Mouse (Mus musculus) hindbrain, embryonic 11.5 days (tissue): ENCODE data around the gene Gm44511. TPM values are rescaled to one million over a fixed set of nuclear protein-coding genes. Genes with fewer than 3 reads are reported as not detected.

Source experiments
- ATAC-seq: fragments of 200-750 bp; cut with Nextera tagmentation; 2 replicates; pipeline ENCODE4 v1.8.0; 2017; ENCODE audit warnings: mild to moderate bottlenecking, moderate TSS enrichment, moderate library complexity; ENCODE audit not compliant: low FRiP score
- DNase-seq: peaks from one replicate; pipeline ENCODE4 v3.0.0-alpha.2; 2015; ENCODE audit warnings: low spot score
- H3K27ac ChIP-seq: fragments of 300-500 bp; sonication (generic); 2 replicates; pipeline ENCODE4 v1.5.1; 2014; ENCODE audit warnings: mild to moderate bottlenecking, low read depth, low read length
- H3K27me3 ChIP-seq: fragments of 300-500 bp; sonication (generic); 2 replicates; pipeline ENCODE4 v1.6.1; 2014; ENCODE audit warnings: mild to moderate bottlenecking, low read length, moderate library complexity, mixed read lengths; ENCODE audit not compliant: control insufficient read depth, insufficient read depth
- H3K36me3 ChIP-seq: fragments of 300-500 bp; sonication (generic); 2 replicates; pipeline ENCODE4 v1.6.1; 2014; ENCODE audit warnings: mild to moderate bottlenecking, low read length, moderate library complexity, mixed read lengths; ENCODE audit not compliant: control insufficient read depth, insufficient read depth
- H3K4me1 ChIP-seq: fragments of 300-500 bp; sonication (generic); replicated peaks from 2 replicates; pipeline ENCODE4 v1.6.1; 2014; ENCODE audit warnings: low read length, mixed read lengths; ENCODE audit not compliant: control insufficient read depth, insufficient read depth
- H3K4me2 ChIP-seq: fragments of 300-500 bp; sonication (generic); replicated peaks from 2 replicates; pipeline ENCODE4 v1.6.1; 2014; ENCODE audit warnings: mild to moderate bottlenecking, low read depth, low read length
- H3K4me3 ChIP-seq: fragments of 300-500 bp; sonication (generic); 2 replicates; pipeline ENCODE4 v1.5.1; 2014; ENCODE audit warnings: low read depth, low read length
- H3K9ac ChIP-seq: fragments of 300-500 bp; sonication (generic); 2 replicates; pipeline ENCODE4 v1.6.1; 2014; ENCODE audit warnings: low read depth, low read length
- H3K9me3 ChIP-seq: fragments of 300-500 bp; sonication (generic); 2 replicates; pipeline ENCODE4 v1.6.1; 2016; ENCODE audit warnings: low read length; ENCODE audit not compliant: control insufficient read depth
- WGBS: fragments of 180-500 bp; shearing (Covaris S2); extraction: QIAGEN DNeasy Blood & Tissue Kit; methylation state at CpG from one replicate; pipeline ENCODE4 v1.1.7; 2014; 5-methylcytosine and 5-hydroxymethylcytosine counted together
- polyA plus RNA-seq: library from polyadenylated mRNA; unstranded; fragments of >200 nt; fragmentation: Nextera tagmentation; extraction: Ambion mirVana; gene quantifications from 2 replicates; pipeline ENCODE4 v1.2.1, GENCODE M21; 2014

Gene Gm44511
- polyA plus RNA-seq, 1 experiment from 2014 or later, result not detected

- H3K9ac ChIP-seq, result peak overlapping the region; percentile 42
- 1% methylated on average over 14 of the region's 14 CpGs for WGBS
- ATAC-seq (peak; percentile 37; the same call in 1 of the 2 replicates), DNase-seq (peak; percentile 72)
- peak overlapping the region; percentile 29 for H3K4me2 ChIP-seq
- H3K27me3 ChIP-seq, result no peaks in the 10 kb centered on the region
- peak overlapping the region; percentile 8; the same call in 1 of the 2 replicates for H3K27ac ChIP-seq
- H3K9me3 ChIP-seq, result no peaks in the 10 kb centered on the region
- H3K4me1 ChIP-seq, result no peaks in the 10 kb centered on the region
- H3K4me3 ChIP-seq, result peak overlapping the region; percentile 66
- no peaks in the 10 kb centered on the region for H3K36me3 ChIP-seq
Observed at GRCm38 (mm10) chr6:128837454-128838341, 11.6 kb upstream of the Gm44511 start.

- DNase-seq (peak; percentile 9), ATAC-seq (no peak)
- H3K9me3 ChIP-seq, result no peaks in the 10 kb centered on the region
- no peak overlapping the region for H3K4me2 ChIP-seq
- no peaks in the 10 kb centered on the region for H3K27me3 ChIP-seq
- no peaks in the 10 kb centered on the region for H3K36me3 ChIP-seq
- no peak overlapping the region for H3K4me3 ChIP-seq
- 85% methylated on average over 6 of the region's 6 CpGs for WGBS
- H3K9ac ChIP-seq, result no peak overlapping the region
- H3K27ac ChIP-seq, result no peak overlapping the region
- H3K4me1 ChIP-seq, result no peaks in the 10 kb centered on the region
Observed at GRCm38 (mm10) chr6:128836955-128837334, 10.8 kb upstream of the Gm44511 start.

DNA sequence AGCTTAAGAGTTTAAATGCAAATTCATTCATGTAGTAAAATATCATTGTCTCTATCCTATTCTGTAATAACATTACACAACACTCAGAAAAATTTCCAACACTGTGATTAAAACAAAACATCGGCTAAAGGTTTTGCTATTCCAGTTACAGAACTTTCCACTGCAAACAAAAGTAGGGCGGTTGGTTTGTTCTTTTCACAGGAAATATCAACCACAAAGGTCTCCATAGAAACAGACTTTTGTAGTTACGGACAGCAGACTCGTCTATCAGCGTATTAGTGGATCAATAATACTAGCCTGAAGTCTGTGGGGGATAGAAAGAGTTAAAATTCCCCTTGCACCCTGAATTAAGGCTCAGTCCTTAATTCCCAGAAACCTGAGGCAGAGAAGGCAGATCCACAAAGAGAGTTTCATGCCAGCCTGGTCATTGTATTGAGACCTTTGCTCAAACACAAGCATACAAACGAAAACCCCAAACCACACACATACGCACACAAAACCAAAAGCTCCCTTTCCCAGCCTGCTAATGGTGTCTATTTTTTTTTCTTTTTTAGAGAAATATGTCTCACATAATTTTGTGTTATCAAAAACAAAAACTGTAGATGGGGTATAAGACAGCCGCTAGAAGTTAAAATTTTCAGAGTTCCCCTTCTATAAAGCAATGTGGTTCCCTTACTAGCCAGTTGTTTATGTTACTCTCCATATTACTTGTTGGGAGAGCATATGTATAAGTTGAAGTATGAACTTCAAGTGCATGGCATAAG lies 10.3 kb upstream of the Gm44511 start:
- Histone ChIP-seq H3K27ac (no peak overlapping the region), H3K9ac (no peak overlapping the region), H3K27me3 (no peaks in the 10 kb centered on the region), H3K36me3 (no peaks in the 10 kb centered on the region), H3K4me3 (no peak overlapping the region), H3K9me3 (no peaks in the 10 kb centered on the region), H3K4me2 (no peak overlapping the region), H3K4me1 (no peaks in the 10 kb centered on the region)
- DNase-seq, result no peak
- no peak for ATAC-seq
- WGBS, result 77% methylated on average over 8 of the region's 8 CpGs

GRCm38 (mm10) chr6:128835571-128835970 lies 9.5 kb upstream of the Gm44511 start:
- H3K27ac ChIP-seq, result no peak overlapping the region
- no peaks in the 10 kb centered on the region for H3K27me3 ChIP-seq
- no peaks in the 10 kb centered on the region for H3K9me3 ChIP-seq
- H3K4me1 ChIP-seq, result no peaks in the 10 kb centered on the region
- WGBS, result 90% methylated on average over 4 of the region's 4 CpGs
- H3K4me2 ChIP-seq, result no peak overlapping the region
- DNase-seq, result no peak
- H3K4me3 ChIP-seq, result no peak overlapping the region
- H3K9ac ChIP-seq, result no peak overlapping the region
- no peaks in the 10 kb centered on the region for H3K36me3 ChIP-seq
- no peak for ATAC-seq

DNA sequence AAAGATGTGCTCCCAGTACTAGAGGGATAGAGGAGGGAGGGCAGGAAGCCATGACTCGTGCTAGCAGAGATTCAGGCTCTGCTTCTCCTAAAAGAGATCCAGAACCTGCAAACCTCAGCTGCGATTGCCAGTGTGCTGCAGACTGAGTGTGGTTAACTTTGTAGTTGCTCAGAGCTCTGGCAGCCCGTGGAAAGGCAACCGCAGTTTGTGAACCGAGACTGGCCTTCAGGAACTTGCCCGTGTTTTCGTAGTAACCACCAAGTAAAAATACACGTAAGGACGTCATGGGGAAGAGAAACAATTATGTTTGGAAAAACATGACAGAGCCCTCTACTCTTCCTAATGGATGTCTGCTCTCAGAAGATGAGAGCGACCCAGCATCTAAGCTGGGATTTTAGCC lies 6.9 kb upstream of the Gm44511 start:
- Histone ChIP-seq H3K27me3 (no peaks in the 10 kb centered on the region), H3K4me2 (no peak overlapping the region), H3K27ac (no peak overlapping the region), H3K4me1 (no peaks in the 10 kb centered on the region), H3K4me3 (no peak overlapping the region), H3K9ac (no peak overlapping the region), H3K36me3 (no peaks in the 10 kb centered on the region), H3K9me3 (no peaks in the 10 kb centered on the region)
- WGBS, result 84% methylated on average over 10 of the region's 10 CpGs
- ATAC-seq (no peak), DNase-seq (no peak)

DNA sequence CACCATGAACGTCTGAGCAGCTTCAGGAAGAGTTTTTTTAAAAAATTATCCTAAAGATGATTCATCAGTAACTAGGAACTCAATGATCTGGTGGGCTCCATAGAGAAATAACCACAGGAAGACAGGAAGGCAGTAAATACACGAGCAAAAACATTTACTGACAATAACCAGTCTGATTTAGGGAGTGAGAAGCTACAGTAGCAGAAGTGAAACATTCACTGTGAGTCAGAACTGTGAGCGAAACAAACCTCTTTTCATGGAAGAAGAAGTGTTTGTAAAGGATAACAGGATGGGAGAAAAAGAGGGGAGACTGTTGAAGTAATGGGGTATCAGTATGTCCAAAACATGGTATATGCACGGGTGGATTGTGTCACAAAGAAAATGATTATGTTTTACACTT lies 3.7 kb upstream of the Gm44511 start:
- 70% methylated on average over 4 of the region's 4 CpGs for WGBS
- no peak for DNase-seq
- Histone ChIP-seq H3K4me1 (no peaks in the 10 kb centered on the region), H3K27me3 (no peaks in the 10 kb centered on the region), H3K27ac (no peak overlapping the region), H3K9me3 (no peaks in the 10 kb centered on the region), H3K36me3 (no peaks in the 10 kb centered on the region), H3K4me3 (no peak overlapping the region), H3K4me2 (no peak overlapping the region), H3K9ac (no peak overlapping the region)
- no peak for ATAC-seq

GRCm38 (mm10) chr6:128826781-128827180 lies 666 bp upstream of the Gm44511 start:
- Histone ChIP-seq H3K9ac (no peak overlapping the region), H3K9me3 (no peaks in the 10 kb centered on the region), H3K36me3 (no peaks in the 10 kb centered on the region), H3K27ac (no peak overlapping the region), H3K4me2 (no peak overlapping the region), H3K27me3 (no peaks in the 10 kb centered on the region), H3K4me3 (no peak overlapping the region), H3K4me1 (no peaks in the 10 kb centered on the region)
- DNase-seq (no peak), ATAC-seq (no peak)
- 93% methylated on average over 3 of the region's 3 CpGs for WGBS

GRCm38 (mm10) chr6:128818083-128818802 lies 7.9 kb downstream of the Gm44511 start:
- Histone ChIP-seq H3K9me3 (no peaks in the 10 kb centered on the region), H3K9ac (no peak overlapping the region), H3K36me3 (no peaks in the 10 kb centered on the region), H3K27me3 (no peaks in the 10 kb centered on the region), H3K4me3 (no peak overlapping the region), H3K4me1 (no peaks in the 10 kb centered on the region), H3K4me2 (no peak overlapping the region), H3K27ac (no peak overlapping the region)
- 78% methylated on average over 4 of the region's 4 CpGs for WGBS
- DNase-seq (no peak), ATAC-seq (no peak)
